Mouse (Mus musculus) embryonic facial prominence, embryonic 11.5 days (tissue): ENCODE measurements around the gene Lyst. TPM values are rescaled to one million over a fixed set of nuclear protein-coding genes. Genes with fewer than 3 reads are reported as not detected.
"Not testable (repeated sequence)": the region's sequence is repeated elsewhere in the genome, so short reads cannot be mapped to it uniquely, and the experiment has no call there.

ENCODE experiments used
- ATAC-seq: fragments of 200-750 bp; cut with Nextera tagmentation; replicated peaks from 2 replicates; pipeline ENCODE4 v1.8.0; 2017; ENCODE audit warnings: low read depth; ENCODE audit not compliant: insufficient number of reproducible peaks, low FRiP score, low TSS enrichment
- DNase-seq: peaks from one replicate; pipeline ENCODE4 v3.0.0-alpha.2; 2015; ENCODE audit warnings: low spot score
- H3K27ac ChIP-seq: fragments of 300-500 bp; sonication (generic); replicated peaks from 2 replicates; pipeline ENCODE4 v1.5.1; 2014; ENCODE audit warnings: mild to moderate bottlenecking, low read depth, low read length, control low read depth
- H3K27me3 ChIP-seq: fragments of 300-500 bp; sonication (generic); 2 replicates; pipeline ENCODE4 v1.6.1; 2014; ENCODE audit warnings: mild to moderate bottlenecking, low read length, moderate library complexity, mixed read lengths; ENCODE audit not compliant: control insufficient read depth, insufficient read depth
- H3K36me3 ChIP-seq: fragments of 300-500 bp; sonication (generic); replicated peaks from 2 replicates; pipeline ENCODE4 v1.6.1; 2014; ENCODE audit warnings: low read depth, mild to moderate bottlenecking, low read length, moderate library complexity, mixed read lengths; ENCODE audit not compliant: control insufficient read depth, insufficient read depth
- H3K4me1 ChIP-seq: fragments of 300-500 bp; sonication (generic); 2 replicates; pipeline ENCODE4 v1.6.1; 2014; ENCODE audit warnings: low read length, mixed read lengths; ENCODE audit not compliant: control insufficient read depth, insufficient read depth
- H3K4me2 ChIP-seq: fragments of 300-500 bp; sonication (generic); 2 replicates; pipeline ENCODE4 v1.6.1; 2014; ENCODE audit warnings: low read depth, mild to moderate bottlenecking, control low read depth, low read length, moderate library complexity
- H3K4me3 ChIP-seq: fragments of 300-500 bp; sonication (generic); 2 replicates; pipeline ENCODE4 v1.5.1; 2014; ENCODE audit warnings: low read depth, low read length, control low read depth
- H3K9ac ChIP-seq: fragments of 300-500 bp; sonication (generic); replicated peaks from 2 replicates; pipeline ENCODE4 v1.6.1; 2014; ENCODE audit warnings: mild to moderate bottlenecking, control low read depth, low read length
- H3K9me3 ChIP-seq: fragments of 300-500 bp; sonication (generic); replicated peaks from 2 replicates; pipeline ENCODE4 v1.6.1; 2016; ENCODE audit warnings: mild to moderate bottlenecking, low read length, inconsistent platforms, mixed read lengths; ENCODE audit not compliant: control insufficient read depth
- WGBS: fragments of 180-500 bp; shearing (Covaris S2); extraction: QIAGEN DNeasy Blood & Tissue Kit; methylation state at CpG from one replicate; pipeline ENCODE4 v1.1.7; 2014; 5-methylcytosine and 5-hydroxymethylcytosine counted together
- polyA plus RNA-seq: library from polyadenylated mRNA; unstranded; fragments of >200 nt; fragmentation: Nextera tagmentation; extraction: Ambion mirVana; gene quantifications from 2 replicates; pipeline ENCODE4 v1.2.1, GENCODE M21; 2014

Gene Lyst
- polyA plus RNA-seq, 1 experiment from 2014 or later = 1.6 TPM

- Histone ChIP-seq H3K9me3 (no peaks in the 10 kb centered on the region), H3K4me1 (no peaks in the 10 kb centered on the region), H3K36me3 (no peaks in the 10 kb centered on the region), H3K9ac (no peak overlapping the region), H3K27me3 (no peaks in the 10 kb centered on the region), H3K4me3 (no peak overlapping the region), H3K27ac (no peak overlapping the region), H3K4me2 (no peak overlapping the region)
- no peak for ATAC-seq
- no peak for DNase-seq
- WGBS = 94% methylated on average over 3 of the region's 3 CpGs
Observed at GRCm38 (mm10) chr13:13655453-13655852, 65.3 kb downstream of the Lyst start.

DNA sequence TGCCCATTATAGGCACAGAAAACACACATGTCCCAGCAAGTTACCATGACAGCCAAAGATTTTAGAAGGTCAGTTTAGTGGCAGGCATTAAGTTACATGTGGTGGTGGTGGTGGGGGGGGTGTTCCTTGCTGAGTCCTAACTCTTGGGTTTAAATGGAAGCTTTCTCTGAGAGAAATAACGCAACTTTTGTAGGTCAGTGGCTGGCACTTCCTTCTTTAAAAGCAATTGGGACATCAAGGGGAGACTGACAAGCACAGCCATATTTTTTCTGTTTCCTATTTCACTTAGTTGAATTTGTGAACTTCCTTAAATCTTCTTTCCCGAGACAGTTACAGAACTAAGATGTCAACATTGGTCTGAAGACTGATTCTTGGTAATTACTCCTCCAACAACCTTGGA lies 75.9 kb downstream of the Lyst start:
- not testable (repeated sequence) for H3K4me3 ChIP-seq

DNA sequence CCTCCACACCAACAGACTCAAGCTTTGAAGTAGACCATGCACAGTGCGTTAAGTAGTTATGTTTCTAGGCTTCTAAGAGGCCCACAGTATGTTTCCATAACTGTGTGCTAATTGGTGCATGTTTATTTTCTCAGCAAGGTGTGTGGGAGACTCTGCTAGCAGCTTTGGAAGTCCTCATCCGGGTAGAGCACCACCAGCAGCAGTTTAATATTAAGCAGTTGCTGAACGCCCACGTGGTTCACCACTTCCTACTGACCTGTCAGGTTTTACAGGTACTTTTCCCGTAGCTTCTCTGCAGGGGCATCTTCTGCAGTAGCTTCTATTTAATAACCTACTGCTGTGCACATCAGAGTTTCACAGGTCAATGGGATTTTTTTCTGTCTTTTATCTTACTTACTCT lies 80.5 kb downstream of the Lyst start:
- ATAC-seq (no peak), DNase-seq (no peak)
- Histone ChIP-seq H3K9ac (no peak overlapping the region), H3K4me3 (no peak overlapping the region), H3K36me3 (no peaks in the 10 kb centered on the region), H3K4me2 (no peak overlapping the region), H3K27me3 (no peaks in the 10 kb centered on the region), H3K4me1 (no peaks in the 10 kb centered on the region), H3K9me3 (no peaks in the 10 kb centered on the region), H3K27ac (no peak overlapping the region)
- 60% methylated on average over 5 of the region's 5 CpGs for WGBS

More for the DNA sequence above, 75.9 kb downstream of the Lyst start:
- not testable (repeated sequence) for H3K36me3 ChIP-seq, DNase-seq, H3K4me1 ChIP-seq, H3K27me3 ChIP-seq, H3K4me2 ChIP-seq, H3K9ac ChIP-seq, ATAC-seq, H3K9me3 ChIP-seq, H3K27ac ChIP-seq
- 73% methylated on average over 2 of the region's 2 CpGs for WGBS

- no peak overlapping the region for H3K4me3 ChIP-seq
- no peaks in the 10 kb centered on the region for H3K4me1 ChIP-seq
Observed at GRCm38 (mm10) chr13:13671585-13672328, 81.6 kb downstream of the Lyst start.

GRCm38 (mm10) chr13:13674669-13675343 lies 84.6 kb downstream of the Lyst start:
- Histone ChIP-seq H3K4me1 (no peaks in the 10 kb centered on the region), H3K36me3 (no peaks in the 10 kb centered on the region), H3K9ac (no peak overlapping the region), H3K9me3 (no peaks in the 10 kb centered on the region), H3K4me3 (no peak overlapping the region), H3K27me3 (no peaks in the 10 kb centered on the region), H3K27ac (no peak overlapping the region), H3K4me2 (no peak overlapping the region)
- DNase-seq (no peak), ATAC-seq (no peak)
- 90% methylated on average over 4 of the region's 4 CpGs for WGBS

More at GRCm38 (mm10) chr13:13671585-13672328, 81.6 kb downstream of the Lyst start:
- no peaks in the 10 kb centered on the region for H3K36me3 ChIP-seq
- ATAC-seq (no peak), DNase-seq (no peak)
- H3K9ac ChIP-seq = no peak overlapping the region
- no peaks in the 10 kb centered on the region for H3K27me3 ChIP-seq
- no peak overlapping the region for H3K4me2 ChIP-seq
- 58% methylated on average over 6 of the region's 6 CpGs for WGBS
- H3K9me3 ChIP-seq = no peaks in the 10 kb centered on the region
- no peak overlapping the region for H3K27ac ChIP-seq

GRCm38 (mm10) chr13:13677871-13678270 lies 87.7 kb downstream of the Lyst start:
- DNase-seq (no peak), ATAC-seq (no peak)
- H3K4me3 ChIP-seq = no peak overlapping the region
- no peak overlapping the region for H3K27ac ChIP-seq
- 87% methylated on average over 8 of the region's 8 CpGs for WGBS
- H3K9ac ChIP-seq = no peak overlapping the region
- no peaks in the 10 kb centered on the region for H3K36me3 ChIP-seq
- H3K27me3 ChIP-seq = no peaks in the 10 kb centered on the region
- no peaks in the 10 kb centered on the region for H3K4me1 ChIP-seq
- H3K9me3 ChIP-seq = no peaks in the 10 kb centered on the region
- no peak overlapping the region for H3K4me2 ChIP-seq

GRCm38 (mm10) chr13:13681642-13682041 lies 91.4 kb downstream of the Lyst start:
- no peak for DNase-seq
- no peak overlapping the region for H3K4me3 ChIP-seq
- 52% methylated on average over 6 of the region's 6 CpGs for WGBS
- H3K36me3 ChIP-seq = no peaks in the 10 kb centered on the region
- no peaks in the 10 kb centered on the region for H3K9me3 ChIP-seq
- no peak for ATAC-seq
- H3K27ac ChIP-seq = no peak overlapping the region
- H3K4me1 ChIP-seq = no peaks in the 10 kb centered on the region
- H3K4me2 ChIP-seq = no peak overlapping the region
- no peaks in the 10 kb centered on the region for H3K27me3 ChIP-seq
- H3K9ac ChIP-seq = no peak overlapping the region

GRCm38 (mm10) chr13:13703476-13703875 lies 113.3 kb downstream of the Lyst start:
- Histone ChIP-seq H3K27me3 (no peaks in the 10 kb centered on the region), H3K27ac (no peak overlapping the region), H3K4me1 (no peaks in the 10 kb centered on the region), H3K9ac (no peak overlapping the region), H3K9me3 (no peaks in the 10 kb centered on the region), H3K4me2 (no peak overlapping the region), H3K36me3 (no peaks in the 10 kb centered on the region), H3K4me3 (no peak overlapping the region)
- no peak for ATAC-seq
- 87% methylated on average over 5 of the region's 5 CpGs for WGBS
- DNase-seq = no peak
